Mouse (Mus musculus) liver, adult 2 months (tissue): ENCODE measurements at regions not wholly inside any gene's neighbourhood (a gene's known extent, or its start where the extent isn't known, plus 50 kb on each side); places are given as distances from the start of the nearest gene placed in this dataset.
A peak's percentile ranks its signal among the peaks of the same experiment; 100 is the strongest.

Source experiments
- DNase-seq: peaks from one replicate; pipeline ENCODE4 v3.0.0-alpha.2; 2011; ENCODE audit warnings: low read depth, low spot score; ENCODE audit errors: extremely low read depth
- H3K27ac ChIP-seq: fragments of 200-500 bp; replicated peaks from 2 replicates; pipeline ENCODE4 v1.5.1; 2012; ENCODE audit warnings: low read depth, mild to moderate bottlenecking, control low read depth, inconsistent platforms, low read length; ENCODE audit not compliant: insufficient read depth
- H3K27me3 ChIP-seq: fragments of 200-500 bp; 2 replicates; pipeline ENCODE4 v1.6.1; 2012; ENCODE audit warnings: mild to moderate bottlenecking, moderate library complexity, low read length, inconsistent platforms; ENCODE audit not compliant: control insufficient read depth, insufficient read depth
- H3K36me3 ChIP-seq: fragments of 200-500 bp; 2 replicates; pipeline ENCODE4 v1.6.1; 2012; ENCODE audit warnings: low read length, inconsistent platforms; ENCODE audit not compliant: control insufficient read depth, insufficient read depth
- H3K4me1 ChIP-seq: fragments of 200-500 bp; 2 replicates; pipeline ENCODE4 v1.6.1; 2011; ENCODE audit warnings: low read length; ENCODE audit not compliant: control insufficient read depth, insufficient read depth
- H3K4me3 ChIP-seq: fragments of 200-500 bp; 2 replicates; pipeline ENCODE4 v1.5.1; 2011; ENCODE audit warnings: low read depth, mild to moderate bottlenecking, control low read depth, low read length, moderate library complexity; ENCODE audit not compliant: insufficient read depth
- H3K79me2 ChIP-seq: fragments of 200-500 bp; 2 replicates; pipeline ENCODE4 v1.6.1; 2012; ENCODE audit warnings: inconsistent platforms, mild to moderate bottlenecking, low read length, moderate library complexity; ENCODE audit not compliant: control insufficient read depth, insufficient read depth
- H3K9ac ChIP-seq: fragments of 200-500 bp; 2 replicates; pipeline ENCODE4 v1.6.1; 2012; ENCODE audit warnings: low read depth, mild to moderate bottlenecking, control low read depth, inconsistent platforms, low read length
- CTCF ChIP-seq: fragments of 200-500 bp; IDR thresholded peaks from 2 replicates; pipeline ENCODE4 v1.5.1; 2011; ENCODE audit warnings: low read depth, low read length, control low read depth
- POLR2A ChIP-seq: fragments of 200-500 bp; IDR thresholded peaks from 2 replicates; pipeline ENCODE4 v1.6.1; 2011; ENCODE audit warnings: low read length, control low read depth; ENCODE audit not compliant: insufficient read depth; ENCODE audit errors: extremely low read depth
- WGBS: fragments of 180-500 bp; shearing (Covaris S2); methylation state at CpG from one replicate; pipeline ENCODE4 v1.1.7; 2018; 5-methylcytosine and 5-hydroxymethylcytosine counted together

- no peak overlapping the region for H3K27ac ChIP-seq
- no peaks in the 10 kb centered on the region for H3K4me1 ChIP-seq
- no peak overlapping the region for H3K9ac ChIP-seq
- H3K79me2 ChIP-seq = no peaks in the 10 kb centered on the region
- no peak overlapping the region for H3K4me3 ChIP-seq
- H3K27me3 ChIP-seq = no peaks in the 10 kb centered on the region
- H3K36me3 ChIP-seq = no peaks in the 10 kb centered on the region
- TF ChIP-seq POLR2A (no peak), CTCF (no peak)
- no peak for DNase-seq
- WGBS = 98% methylated on average over 3 of the region's 3 CpGs
Measured at GRCm38 (mm10) chr1:67359824-67360223, 237.0 kb downstream of the Cps1 start.

GRCm38 (mm10) chr1:67366038-67366437, 243.2 kb downstream of the Cps1 start:
- Histone ChIP-seq H3K4me3 (no peak overlapping the region), H3K79me2 (no peaks in the 10 kb centered on the region), H3K9ac (no peak overlapping the region), H3K27ac (no peak overlapping the region), H3K4me1 (no peaks in the 10 kb centered on the region), H3K27me3 (no peaks in the 10 kb centered on the region), H3K36me3 (no peaks in the 10 kb centered on the region)
- no peak for DNase-seq
- TF ChIP-seq POLR2A (no peak), CTCF (no peak)
- 51% methylated on average over 2 of the region's 2 CpGs for WGBS

GRCm38 (mm10) chr1:67366485-67366884, 243.7 kb downstream of the Cps1 start:
- Histone ChIP-seq H3K27ac (no peak overlapping the region), H3K4me1 (no peaks in the 10 kb centered on the region), H3K4me3 (no peak overlapping the region), H3K9ac (no peak overlapping the region), H3K36me3 (no peaks in the 10 kb centered on the region), H3K79me2 (no peaks in the 10 kb centered on the region), H3K27me3 (no peaks in the 10 kb centered on the region)
- WGBS = 64% methylated on average over 4 of the region's 4 CpGs
- no peak for DNase-seq
- no peak for TF ChIP-seq POLR2A
- no peak for TF ChIP-seq CTCF

GRCm38 (mm10) chr1:67382366-67382765, 259.5 kb downstream of the Cps1 start:
- H3K36me3 ChIP-seq = no peaks in the 10 kb centered on the region
- no peaks in the 10 kb centered on the region; the same call in 1 of the 2 replicates for H3K27me3 ChIP-seq
- TF ChIP-seq CTCF (no peak), POLR2A (no peak)
- no peaks in the 10 kb centered on the region for H3K4me1 ChIP-seq
- DNase-seq = peak; percentile 16
- no peak overlapping the region for H3K4me3 ChIP-seq
- no peaks in the 10 kb centered on the region for H3K79me2 ChIP-seq
- 83% methylated on average over 1 of the region's 1 CpGs for WGBS
- H3K27ac ChIP-seq = no peak overlapping the region
- no peak overlapping the region for H3K9ac ChIP-seq

GRCm38 (mm10) chr1:67385377-67385776, 262.6 kb downstream of the Cps1 start:
- no peak for DNase-seq
- Histone ChIP-seq H3K4me1 (no peaks in the 10 kb centered on the region), H3K27me3 (no peaks in the 10 kb centered on the region; the same call in 1 of the 2 replicates), H3K4me3 (no peak overlapping the region), H3K79me2 (no peaks in the 10 kb centered on the region), H3K9ac (no peak overlapping the region), H3K36me3 (no peaks in the 10 kb centered on the region), H3K27ac (no peak overlapping the region)
- no peak for TF ChIP-seq CTCF

- H3K4me1 ChIP-seq = no peaks in the 10 kb centered on the region
- no peak overlapping the region for H3K9ac ChIP-seq
- no peaks in the 10 kb centered on the region for H3K79me2 ChIP-seq
- no peak for DNase-seq
- H3K4me3 ChIP-seq = no peak overlapping the region
- no peaks in the 10 kb centered on the region; the same call in 1 of the 2 replicates for H3K27me3 ChIP-seq
- H3K36me3 ChIP-seq = no peaks in the 10 kb centered on the region
- 92% methylated on average over 3 of the region's 3 CpGs for WGBS
- H3K27ac ChIP-seq = no peak overlapping the region
- TF ChIP-seq POLR2A = no peak
- no peak for TF ChIP-seq CTCF
Measured at GRCm38 (mm10) chr1:67386877-67387276, 264.1 kb downstream of the Cps1 start.
